Mouse (Mus musculus): ENCODE measurements around the gene Ifi27.
"Not testable (repeated sequence)": the region's sequence is repeated elsewhere in the genome, so short reads cannot be mapped to it uniquely, and the experiment has no call there.

GRCm38 (mm10) chr12:103456727-103457126 lies 22.7 kb downstream of the Ifi27 start:
- TF ChIP-seq MYOD1 (IDR thresholded peaks at IDR 0.05; ENCODE audit: control insufficient read depth in 1 of 3, insufficient read length in 2 of 3, low read depth in 2 of 3); POLR2A (IDR thresholded peaks at IDR 0.05; ENCODE audit: insufficient read length, low read depth); USF1 (IDR thresholded peaks at IDR 0.05; ENCODE audit: low read depth); MYOG (IDR thresholded peaks at IDR 0.05; ENCODE audit: control insufficient read depth in 1 of 3, insufficient read depth in 1 of 3, insufficient read length in 2 of 3, low read depth in 2 of 3); CEBPB (IDR thresholded peaks at IDR 0.05; ENCODE audit: insufficient read depth, poor library complexity, severe bottlenecking); POLR2AphosphoS2 (IDR thresholded peaks at IDR 0.05; ENCODE audit: insufficient read length, low read depth): not testable (repeated sequence)

All from myocyte (in vitro differentiated cells).